Mouse (Mus musculus): ENCODE results near the gene Cfap44. TPM values are rescaled to one million over a fixed set of nuclear protein-coding genes. Genes with fewer than 3 reads are reported as not detected.

Cfap44 gene
- polyA plus RNA-seq, 1 experiment: not detected

GRCm38 (mm10) chr16:44391877-44392548 is 2.6 kb upstream of the Cfap44 start:
- TF ChIP-seq CTCF (IDR thresholded peaks at IDR 0.05; ENCODE audit: extremely low read depth, insufficient read depth, insufficient read length, insufficient replicate concordance): peak; percentile 68; the same call in 1 of the 2 replicates
- TF ChIP-seq POLR2A (IDR thresholded peaks at IDR 0.05; ENCODE audit: low read depth, low read length): no peak
- Histone ChIP-seq H3K4me3 (ENCODE audit: extremely low read depth, insufficient read depth, insufficient read length) (no peak overlapping the region), H3K27me3 (ENCODE audit: control insufficient read depth, insufficient read depth, low read length) (no peaks in the 10 kb centered on the region), H3K27ac (ENCODE audit: insufficient read depth, low read length) (no peak overlapping the region), H3K4me1 (ENCODE audit: control insufficient read depth, insufficient read depth, insufficient read length) (peaks cover 3% of the 10 kb centered on the region; the same call in 1 of the 2 replicates), H3K36me3 (ENCODE audit: control insufficient read depth, insufficient read depth, low read length) (peaks cover 3% of the 10 kb centered on the region)
- DNase-seq (ENCODE audit: low read depth in 1 of 2, low spot score in 2 of 2): no peak
- WGBS: 48% methylated on average over 9 of the region's 9 CpGs

DNA sequence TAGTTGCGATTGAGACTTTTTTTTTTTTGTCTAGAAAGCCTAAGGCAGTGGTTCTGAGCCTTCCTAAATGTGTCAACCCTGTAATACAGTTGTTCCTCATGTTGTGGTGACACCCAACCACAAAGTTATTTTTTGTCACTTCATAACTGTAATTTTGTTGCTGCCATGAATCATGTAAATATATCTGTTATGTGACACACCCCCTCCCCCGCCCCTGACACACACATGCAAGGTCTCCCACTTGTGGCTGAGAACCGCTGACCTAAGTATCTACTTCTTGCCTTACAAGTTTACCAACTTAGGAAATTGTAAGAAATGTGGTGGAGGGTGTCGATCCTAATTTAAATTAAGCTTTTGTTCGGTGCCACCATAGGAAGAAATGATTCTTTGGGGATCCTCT is 10.3 kb downstream of the Cfap44 start:
- no peak overlapping the region for H3K4me3 ChIP-seq (ENCODE audit: extremely low read depth, insufficient read depth, insufficient read length)
- no peak for DNase-seq (ENCODE audit: low read depth in 1 of 2, low spot score in 2 of 2)
- H3K36me3 ChIP-seq (ENCODE audit: control insufficient read depth, insufficient read depth, low read length): no peaks in the 10 kb centered on the region
- no peaks in the 10 kb centered on the region for H3K27me3 ChIP-seq (ENCODE audit: control insufficient read depth, insufficient read depth, low read length)
- 61% methylated on average over 5 of the region's 5 CpGs for WGBS
- TF ChIP-seq POLR2A (IDR thresholded peaks at IDR 0.05; ENCODE audit: low read depth, low read length) (no peak), CTCF (IDR thresholded peaks at IDR 0.05; ENCODE audit: extremely low read depth, insufficient read depth, insufficient read length, insufficient replicate concordance) (no peak)
- H3K27ac ChIP-seq (ENCODE audit: insufficient read depth, low read length): no peak overlapping the region
- no peaks in the 10 kb centered on the region for H3K4me1 ChIP-seq (ENCODE audit: control insufficient read depth, insufficient read depth, insufficient read length)

DNA sequence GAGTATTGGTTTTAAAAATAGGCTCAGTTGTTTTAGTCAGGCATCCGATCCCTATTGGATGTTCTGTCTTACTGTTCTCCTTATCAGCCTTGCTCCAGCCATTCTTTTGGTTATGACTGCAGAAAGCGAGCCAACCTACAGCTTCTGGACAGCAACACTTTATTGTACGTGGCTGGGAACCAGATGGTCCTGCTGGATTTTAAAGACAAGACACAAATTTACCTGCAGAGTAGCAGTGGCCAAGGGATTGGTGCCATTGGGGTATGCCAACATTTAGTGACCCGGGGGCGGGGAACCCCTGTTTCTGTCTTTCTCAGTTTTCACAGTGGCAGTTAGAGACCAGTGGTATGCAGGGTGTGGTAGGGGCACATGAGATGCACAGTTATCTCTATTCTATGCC is 12.6 kb downstream of the Cfap44 start:
- Histone ChIP-seq H3K4me1 (ENCODE audit: control insufficient read depth, insufficient read depth, insufficient read length) (no peaks in the 10 kb centered on the region), H3K4me3 (ENCODE audit: extremely low read depth, insufficient read depth, insufficient read length) (no peak overlapping the region), H3K27me3 (ENCODE audit: control insufficient read depth, insufficient read depth, low read length) (no peaks in the 10 kb centered on the region), H3K36me3 (ENCODE audit: control insufficient read depth, insufficient read depth, low read length) (no peaks in the 10 kb centered on the region), H3K27ac (ENCODE audit: insufficient read depth, low read length) (no peak overlapping the region)
- 91% methylated on average over 5 of the region's 5 CpGs for WGBS
- no peak for DNase-seq (ENCODE audit: low read depth in 1 of 2, low spot score in 2 of 2)
- no peak for TF ChIP-seq POLR2A (IDR thresholded peaks at IDR 0.05; ENCODE audit: low read depth, low read length)

DNA sequence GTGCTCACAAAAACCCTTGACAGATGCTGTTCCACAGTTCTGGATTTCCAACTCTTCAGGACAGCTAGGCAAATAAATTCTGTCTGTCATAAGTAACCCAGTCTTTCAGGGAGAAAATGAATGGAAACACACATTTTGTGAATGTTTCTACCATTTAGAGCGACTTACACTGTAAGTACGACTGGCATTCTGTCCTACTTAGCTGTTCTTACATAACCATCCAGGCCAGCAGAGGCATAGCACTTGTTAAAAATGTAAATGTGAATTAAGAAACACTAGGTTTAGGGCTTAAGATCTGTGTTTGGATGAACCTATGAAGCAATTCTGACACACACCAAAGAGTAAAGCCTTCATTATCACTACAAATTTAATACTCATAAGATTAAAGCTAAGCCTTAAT is 13.7 kb downstream of the Cfap44 start:
- no peaks in the 10 kb centered on the region for H3K27me3 ChIP-seq (ENCODE audit: control insufficient read depth, insufficient read depth, low read length)
- DNase-seq (ENCODE audit: low read depth in 1 of 2, low spot score in 2 of 2): no peak
- WGBS: 93% methylated on average over 2 of the region's 2 CpGs
- H3K27ac ChIP-seq (ENCODE audit: insufficient read depth, low read length): no peak overlapping the region
- H3K4me1 ChIP-seq (ENCODE audit: control insufficient read depth, insufficient read depth, insufficient read length): no peaks in the 10 kb centered on the region
- no peak overlapping the region for H3K4me3 ChIP-seq (ENCODE audit: extremely low read depth, insufficient read depth, insufficient read length)
- no peaks in the 10 kb centered on the region for H3K36me3 ChIP-seq (ENCODE audit: control insufficient read depth, insufficient read depth, low read length)
- no peak for TF ChIP-seq CTCF (IDR thresholded peaks at IDR 0.05; ENCODE audit: extremely low read depth, insufficient read depth, insufficient read length, insufficient replicate concordance)
- no peak for TF ChIP-seq POLR2A (IDR thresholded peaks at IDR 0.05; ENCODE audit: low read depth, low read length)

DNA sequence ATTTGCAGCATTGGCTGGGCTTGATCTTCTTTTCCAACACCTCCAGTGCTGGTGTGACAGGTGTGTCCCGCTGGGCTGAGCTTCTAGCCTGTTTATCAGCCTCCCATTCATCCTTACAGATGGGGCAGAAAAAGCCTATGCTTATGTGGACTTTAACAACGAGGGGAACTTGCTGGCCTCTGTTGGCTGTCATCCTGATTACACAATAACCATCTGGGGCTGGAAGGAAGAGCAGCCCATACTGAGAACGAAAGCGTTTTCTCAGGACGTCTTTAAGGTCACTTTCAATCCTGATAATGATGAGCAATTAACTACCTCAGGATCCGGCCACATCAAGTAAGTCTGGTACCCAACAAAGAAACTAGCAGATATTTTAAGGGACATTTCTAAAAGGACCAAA is 15.6 kb downstream of the Cfap44 start:
- H3K27me3 ChIP-seq (ENCODE audit: control insufficient read depth, insufficient read depth, low read length): no peaks in the 10 kb centered on the region
- no peaks in the 10 kb centered on the region for H3K36me3 ChIP-seq (ENCODE audit: control insufficient read depth, insufficient read depth, low read length)
- DNase-seq (ENCODE audit: low read depth in 1 of 2, low spot score in 2 of 2): no peak
- TF ChIP-seq CTCF (IDR thresholded peaks at IDR 0.05; ENCODE audit: extremely low read depth, insufficient read depth, insufficient read length, insufficient replicate concordance) (no peak), POLR2A (IDR thresholded peaks at IDR 0.05; ENCODE audit: low read depth, low read length) (no peak)
- no peak overlapping the region for H3K27ac ChIP-seq (ENCODE audit: insufficient read depth, low read length)
- H3K4me1 ChIP-seq (ENCODE audit: control insufficient read depth, insufficient read depth, insufficient read length): no peaks in the 10 kb centered on the region
- H3K4me3 ChIP-seq (ENCODE audit: extremely low read depth, insufficient read depth, insufficient read length): no peak overlapping the region
- WGBS: 46% methylated on average over 6 of the region's 6 CpGs

DNA sequence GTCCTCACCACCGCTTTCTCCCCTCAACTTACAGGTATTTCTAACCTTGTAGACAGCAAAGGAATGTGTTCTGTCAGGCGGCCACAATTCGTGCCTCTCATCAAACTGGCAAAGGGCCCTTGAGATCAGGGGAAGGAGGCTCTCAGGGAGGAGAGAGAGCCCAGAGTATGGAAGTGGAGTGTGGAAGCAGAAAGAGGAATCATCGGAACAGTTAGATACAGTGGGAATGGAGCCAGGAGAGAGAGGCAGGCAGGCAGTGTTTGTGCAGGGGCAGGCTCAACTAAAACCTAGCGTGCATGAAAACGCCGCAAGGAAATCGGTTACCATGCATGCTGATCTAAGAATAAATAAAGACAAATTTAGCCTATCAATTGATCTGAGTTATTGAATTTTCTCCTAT is 23.0 kb downstream of the Cfap44 start:
- 87% methylated on average over 8 of the region's 8 CpGs for WGBS
- DNase-seq (ENCODE audit: low read depth in 1 of 2, low spot score in 2 of 2): no peak
- Histone ChIP-seq H3K36me3 (ENCODE audit: control insufficient read depth, insufficient read depth, low read length) (no peaks in the 10 kb centered on the region), H3K4me1 (ENCODE audit: control insufficient read depth, insufficient read depth, insufficient read length) (no peaks in the 10 kb centered on the region), H3K27me3 (ENCODE audit: control insufficient read depth, insufficient read depth, low read length) (no peaks in the 10 kb centered on the region), H3K4me3 (ENCODE audit: extremely low read depth, insufficient read depth, insufficient read length) (no peak overlapping the region), H3K27ac (ENCODE audit: insufficient read depth, low read length) (no peak overlapping the region)
- TF ChIP-seq POLR2A (IDR thresholded peaks at IDR 0.05; ENCODE audit: low read depth, low read length) (no peak), CTCF (IDR thresholded peaks at IDR 0.05; ENCODE audit: extremely low read depth, insufficient read depth, insufficient read length, insufficient replicate concordance) (no peak)

- TF ChIP-seq POLR2A (IDR thresholded peaks at IDR 0.05; ENCODE audit: low read depth, low read length) (no peak), CTCF (IDR thresholded peaks at IDR 0.05; ENCODE audit: extremely low read depth, insufficient read depth, insufficient read length, insufficient replicate concordance) (no peak)
- WGBS: 76% methylated on average over 8 of the region's 8 CpGs
- no peak overlapping the region for H3K27ac ChIP-seq (ENCODE audit: insufficient read depth, low read length)
- H3K36me3 ChIP-seq (ENCODE audit: control insufficient read depth, insufficient read depth, low read length): no peaks in the 10 kb centered on the region
- H3K4me1 ChIP-seq (ENCODE audit: control insufficient read depth, insufficient read depth, insufficient read length): no peaks in the 10 kb centered on the region
- no peak overlapping the region for H3K4me3 ChIP-seq (ENCODE audit: extremely low read depth, insufficient read depth, insufficient read length)
- no peak for DNase-seq (ENCODE audit: low read depth in 1 of 2, low spot score in 2 of 2)
- no peaks in the 10 kb centered on the region for H3K27me3 ChIP-seq (ENCODE audit: control insufficient read depth, insufficient read depth, low read length)
Observed at GRCm38 (mm10) chr16:44421735-44422134, 27.1 kb downstream of the Cfap44 start.
